Mouse (Mus musculus): ENCODE data around the gene Cst6.
"Not testable (repeated sequence)": the region's sequence is repeated elsewhere in the genome, so short reads cannot be mapped to it uniquely, and the experiment has no call there.

Gene Cst6

DNA sequence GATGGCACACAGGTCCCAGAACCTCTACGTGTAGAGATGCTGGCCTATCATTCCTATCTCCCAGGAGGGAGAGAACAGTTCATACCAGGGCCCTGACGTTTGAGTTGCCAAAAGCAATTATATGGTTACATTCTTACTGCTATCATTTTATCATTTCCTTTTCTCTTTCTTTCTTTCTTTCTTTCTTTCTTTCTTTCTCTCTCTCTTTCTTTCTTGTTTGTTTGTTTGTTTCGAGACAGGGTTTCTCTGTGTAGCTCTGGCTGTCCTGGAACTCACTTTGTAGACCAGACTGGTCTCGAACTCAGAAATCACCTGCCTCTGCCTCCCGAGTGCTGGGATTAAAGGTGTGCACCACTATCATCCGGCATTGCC lies at the start of gene Cst6:
TSS of gene Cst6 (minus strand) at position 73 of the 372 bp plus-strand sequence.
- DNase-seq (ENCODE audit: low read depth): not testable (repeated sequence)

DNA sequence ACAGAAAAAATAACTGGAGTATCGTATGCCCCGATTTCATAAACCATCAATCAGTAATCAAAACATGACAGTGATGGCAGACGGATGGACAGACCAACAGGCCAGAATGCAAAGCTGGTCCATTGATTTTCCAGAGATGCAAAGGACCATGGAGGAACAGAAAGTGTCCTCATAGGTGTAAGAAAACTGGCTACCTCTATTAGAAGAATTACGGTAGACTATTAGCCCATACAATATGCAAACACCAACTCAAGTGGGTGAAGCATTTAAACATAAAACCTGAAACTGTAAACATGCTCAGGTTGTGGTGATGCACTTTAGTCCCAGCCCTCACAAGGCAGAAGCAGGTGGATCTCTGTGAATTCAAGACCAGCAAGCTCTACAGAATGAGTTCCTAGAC lies 46.0 kb upstream of the Cst6 start:
- DNase-seq (ENCODE audit: low read depth): no peak

DNA sequence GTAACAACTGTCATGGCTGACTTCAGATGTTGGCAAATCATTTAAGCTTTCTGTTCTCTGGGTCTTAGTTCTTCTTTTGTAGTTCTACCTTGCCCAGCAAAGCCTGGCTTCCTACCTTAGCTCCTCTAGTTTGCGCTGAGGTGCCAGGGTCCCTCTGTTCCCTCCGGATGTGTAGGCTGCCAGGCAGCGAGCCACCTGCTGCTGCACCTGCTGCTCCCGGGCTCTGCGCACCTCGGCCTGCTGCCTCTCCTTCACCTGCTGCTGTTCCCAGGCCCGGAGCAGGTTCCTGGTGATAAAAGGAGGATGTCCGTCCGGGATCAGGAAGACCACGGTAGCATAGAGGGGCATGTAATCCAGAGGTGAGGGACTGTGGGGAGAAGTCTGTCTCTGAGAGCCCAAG lies 44.8 kb upstream of the Cst6 start:
- DNase-seq (ENCODE audit: low read depth): no peak

DNA sequence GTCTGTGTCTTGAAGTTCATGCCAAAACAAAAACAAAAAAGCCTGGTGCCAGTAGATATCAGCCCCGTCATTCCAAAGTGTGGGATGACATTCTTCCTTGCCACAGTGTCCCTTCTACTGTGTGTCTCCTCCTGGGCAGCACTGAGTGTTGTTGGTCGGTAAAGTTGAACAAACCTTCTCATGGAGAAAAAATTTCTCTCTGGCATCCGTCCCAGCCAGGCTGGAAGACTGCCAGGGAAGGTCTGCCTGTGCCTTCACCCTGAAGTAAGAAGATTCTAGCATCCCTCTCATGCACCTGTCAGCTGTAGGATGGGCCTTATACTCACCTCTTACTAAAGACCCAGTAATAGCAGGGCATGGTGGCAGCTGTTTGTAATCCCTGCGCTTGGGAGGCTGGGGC lies 43.5 kb upstream of the Cst6 start:
- DNase-seq (ENCODE audit: low read depth): no peak

DNA sequence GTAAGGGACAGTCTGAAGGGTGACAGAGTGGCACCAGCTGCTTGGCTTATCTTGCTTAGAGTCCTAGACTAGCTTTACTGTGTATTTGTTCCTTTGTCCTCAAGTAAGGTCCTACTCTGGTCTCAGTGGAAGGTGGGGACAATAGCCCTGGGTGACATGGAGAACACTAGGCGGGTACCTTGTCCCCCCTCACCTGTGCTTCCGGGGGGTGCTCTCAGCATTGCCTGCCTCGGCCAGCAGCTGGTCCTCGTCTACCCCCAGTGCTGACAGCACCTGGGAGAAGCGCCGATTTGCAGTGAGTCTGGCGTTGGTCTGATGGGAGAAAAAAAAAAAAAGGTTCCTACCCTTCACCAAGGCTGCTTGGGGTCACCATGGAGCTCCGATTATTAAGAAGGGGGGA lies 41.0 kb upstream of the Cst6 start:
- DNase-seq (ENCODE audit: low read depth): no peak

DNA sequence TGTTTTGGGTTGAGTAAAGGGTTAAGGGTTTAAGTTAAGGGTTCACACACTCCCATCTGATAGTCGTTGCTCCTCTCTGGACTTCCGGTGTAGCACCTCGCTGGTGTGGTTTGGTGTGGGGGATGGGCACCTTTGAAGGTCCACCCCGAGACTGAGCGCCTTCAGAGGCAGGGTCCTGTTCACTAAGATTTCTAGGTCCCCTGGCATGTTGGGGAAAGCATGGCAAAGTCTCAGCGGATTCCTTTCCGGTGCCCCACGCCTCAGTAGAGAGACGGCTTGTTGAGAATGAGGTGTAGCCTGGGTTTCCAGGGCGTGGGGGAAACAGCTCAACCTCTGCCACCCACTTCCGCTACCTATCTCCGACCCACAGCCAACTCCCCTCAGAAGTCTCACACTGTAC lies 40.3 kb upstream of the Cst6 start:
- DNase-seq (ENCODE audit: low read depth): no peak

DNA sequence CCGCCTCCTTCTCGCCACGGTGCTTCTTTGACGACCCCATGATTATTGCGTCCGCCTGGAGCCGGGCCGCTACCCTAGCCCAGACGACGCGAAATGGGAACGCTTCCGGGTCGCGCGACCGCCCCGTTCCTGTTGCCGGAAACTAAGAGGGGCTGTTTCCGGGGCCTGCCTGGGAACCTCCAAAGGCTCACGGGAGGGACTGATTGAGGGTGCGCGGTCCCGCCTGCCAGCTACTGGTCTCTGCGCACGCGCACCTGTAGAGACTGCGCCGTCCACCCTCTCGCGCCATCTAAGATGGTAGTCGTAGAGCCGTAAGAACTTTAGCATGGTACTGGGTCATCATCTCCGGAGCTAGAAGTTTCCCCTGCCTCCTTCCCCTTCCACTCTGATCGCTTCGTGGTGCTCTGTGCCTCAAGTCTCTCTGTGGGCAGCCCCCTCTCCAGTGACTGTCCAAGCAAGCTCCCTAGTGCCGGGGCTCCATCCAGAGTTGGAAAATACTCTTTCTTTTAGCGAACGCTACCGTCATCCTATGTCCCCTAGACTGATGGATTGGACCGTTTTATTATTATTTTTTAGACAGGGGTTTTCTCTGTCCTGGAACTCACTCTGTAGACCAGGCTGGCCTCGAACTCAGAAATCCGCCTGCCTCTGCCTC lies 39.3 kb upstream of the Cst6 start, which contains the start of gene Sart1:
TSS of gene Sart1 (minus strand) at position 116 of the 655 bp plus-strand sequence.
- DNase-seq (ENCODE audit: low read depth): peak; percentile 90

DNA sequence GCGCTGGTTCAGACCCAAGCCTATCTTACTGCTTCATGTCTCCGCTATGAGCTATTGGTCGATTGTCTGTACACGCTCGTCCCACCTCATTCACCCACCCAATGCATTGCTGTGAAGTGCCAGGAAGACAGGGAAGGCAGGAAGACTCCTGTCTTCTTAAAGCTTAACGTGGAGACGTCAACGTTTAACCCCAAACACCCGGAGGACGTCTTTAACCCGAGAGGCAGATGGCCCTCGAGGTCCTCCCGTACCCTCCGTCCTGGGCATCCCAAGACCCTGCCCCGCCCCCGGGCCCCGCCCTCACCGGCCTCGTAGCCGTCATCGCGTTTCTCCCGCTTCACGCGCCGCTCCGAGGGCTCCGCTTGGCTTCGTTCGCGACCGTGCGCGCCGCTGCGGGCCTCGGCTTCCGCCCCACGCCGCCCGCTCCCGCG lies 38.7 kb upstream of the Cst6 start:
- DNase-seq (ENCODE audit: low read depth): no peak

DNA sequence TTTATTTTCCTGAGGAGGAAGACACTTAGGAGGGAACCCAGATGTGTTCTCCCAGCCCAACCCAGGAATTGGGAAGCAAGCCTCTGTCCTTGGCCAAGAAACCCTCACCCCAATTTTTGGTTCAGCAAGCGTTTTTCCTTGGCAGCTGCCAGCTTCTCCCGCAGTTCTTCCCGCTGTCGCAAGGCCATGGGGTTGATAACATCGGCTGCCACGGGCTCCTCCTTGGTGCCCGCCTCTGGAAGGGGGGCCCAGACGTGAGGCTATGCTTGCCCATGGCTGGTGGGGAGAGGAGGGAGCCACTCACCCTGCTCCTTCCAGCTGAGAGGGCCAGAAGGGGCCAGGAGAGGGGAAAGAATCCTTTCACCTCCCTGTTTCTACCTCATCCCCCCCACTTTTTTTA lies 35.3 kb upstream of the Cst6 start:
- no peak for DNase-seq (ENCODE audit: low read depth)

DNA sequence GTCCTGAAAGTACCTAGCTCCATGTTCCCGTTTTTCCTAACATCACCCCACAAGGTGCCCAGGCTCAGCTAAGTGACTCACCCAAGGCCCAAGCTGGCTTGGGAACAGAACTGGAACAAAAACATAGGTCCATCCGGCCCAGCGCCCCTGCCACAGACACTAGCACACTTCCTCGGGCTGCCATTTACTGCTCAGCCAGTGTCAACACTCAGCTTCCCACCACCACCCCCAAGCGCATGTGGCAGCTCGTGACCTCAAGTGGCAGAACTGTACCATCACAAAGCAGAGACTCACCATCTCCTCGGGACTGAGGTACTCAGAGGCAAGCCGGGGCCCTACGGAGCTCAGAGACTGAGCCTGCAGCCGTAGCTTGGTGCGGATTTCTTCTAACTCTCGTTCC lies 34.0 kb upstream of the Cst6 start:
- DNase-seq (ENCODE audit: low read depth): no peak

DNA sequence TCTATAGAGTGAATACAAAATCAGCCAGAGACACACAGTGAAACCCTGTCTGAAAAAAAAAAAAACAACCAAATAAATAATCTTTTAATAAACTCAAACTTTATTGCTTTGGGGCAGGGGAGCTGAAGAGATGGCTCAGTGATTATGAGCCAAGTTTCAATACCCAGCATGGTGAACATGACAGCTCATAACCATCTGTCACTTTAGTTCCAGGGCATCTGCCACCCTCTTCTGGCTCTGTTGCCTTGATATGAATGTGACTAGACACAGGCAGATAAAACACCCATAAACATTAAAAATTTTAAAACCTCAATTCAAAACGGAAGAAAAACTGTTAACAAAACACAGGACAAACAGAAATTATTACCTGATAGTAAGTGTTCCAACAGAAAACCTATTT lies 28.1 kb upstream of the Cst6 start:
- no peak for DNase-seq (ENCODE audit: low read depth)

DNA sequence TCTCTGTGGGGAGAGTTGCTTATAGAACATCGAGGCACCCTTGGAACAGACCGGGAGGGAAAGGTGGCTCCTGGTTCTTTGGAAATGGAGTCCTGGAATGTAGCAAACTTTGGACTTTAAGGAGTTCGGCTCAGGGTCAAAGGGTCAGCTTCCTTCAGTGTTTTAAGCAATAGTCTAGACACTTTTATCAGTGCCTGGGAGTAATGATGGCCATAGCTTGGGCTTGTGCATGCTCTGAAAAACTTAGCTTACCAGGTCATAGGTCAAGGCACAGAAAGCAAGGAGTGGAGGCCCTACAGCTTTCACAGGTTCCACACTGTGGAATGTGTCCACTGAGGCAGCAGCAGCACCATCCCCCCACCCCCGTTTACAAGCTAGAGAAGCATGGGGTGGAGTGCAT lies 25.4 kb upstream of the Cst6 start:
- no peak for DNase-seq (ENCODE audit: low read depth)

DNA sequence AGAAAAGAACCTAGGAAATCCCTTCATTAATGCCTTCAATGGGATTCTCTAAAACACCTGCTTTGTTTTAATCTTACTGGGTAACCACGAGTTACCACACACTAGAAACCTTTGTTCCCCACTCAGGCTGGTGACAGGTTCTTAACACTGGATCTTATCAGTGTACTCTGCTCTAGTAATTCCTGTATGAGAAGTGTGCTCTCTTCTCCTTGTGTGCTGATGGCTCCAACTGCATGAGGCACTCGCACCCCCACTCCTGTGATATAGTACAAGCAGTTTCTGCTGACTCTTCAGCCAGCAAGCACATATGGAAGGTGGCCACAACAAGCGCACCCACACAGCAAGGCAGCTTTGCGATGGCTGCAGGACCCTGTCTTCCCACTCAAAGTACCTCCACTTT lies 24.8 kb upstream of the Cst6 start:
- no peak for DNase-seq (ENCODE audit: low read depth)

DNA sequence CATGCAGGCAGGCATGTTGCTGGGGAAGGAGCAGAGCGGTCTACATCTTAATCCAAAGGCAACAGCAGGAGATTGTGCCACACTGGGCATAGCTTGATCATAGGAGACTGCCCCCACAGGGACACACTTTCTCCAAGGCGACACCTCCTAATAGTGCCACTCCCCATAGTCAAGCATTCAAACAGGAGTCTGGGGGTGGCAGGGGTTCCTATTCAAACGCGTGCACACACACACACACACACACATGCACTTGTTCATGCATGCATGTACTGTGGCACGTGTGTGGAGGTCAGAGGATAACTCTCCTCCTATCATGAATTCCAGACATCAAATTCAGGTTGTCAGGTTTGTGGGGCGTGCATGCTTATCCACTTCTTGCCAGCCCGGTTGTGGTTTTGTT lies 23.4 kb upstream of the Cst6 start:
- no peak for DNase-seq (ENCODE audit: low read depth)

DNA sequence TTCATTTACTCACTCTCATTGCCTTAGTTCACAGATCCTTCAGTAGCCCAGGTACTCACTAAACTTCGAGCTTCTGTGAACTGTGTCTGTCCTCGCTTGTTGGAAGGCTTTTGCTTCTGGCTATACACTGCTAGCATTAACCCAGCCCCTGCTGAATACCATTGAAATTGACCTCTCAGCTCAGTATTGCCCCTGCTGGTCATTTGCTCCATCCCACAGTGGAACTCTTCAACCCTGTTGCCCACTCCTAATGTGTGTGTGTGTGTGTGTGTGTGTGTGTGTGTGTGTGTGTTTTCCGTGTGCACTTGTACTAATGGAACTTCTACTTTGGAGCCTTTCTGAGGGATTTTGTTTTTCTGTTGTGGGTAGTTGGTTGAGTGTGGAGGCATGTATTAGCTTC lies 21.6 kb upstream of the Cst6 start:
- no peak for DNase-seq (ENCODE audit: low read depth)

DNA sequence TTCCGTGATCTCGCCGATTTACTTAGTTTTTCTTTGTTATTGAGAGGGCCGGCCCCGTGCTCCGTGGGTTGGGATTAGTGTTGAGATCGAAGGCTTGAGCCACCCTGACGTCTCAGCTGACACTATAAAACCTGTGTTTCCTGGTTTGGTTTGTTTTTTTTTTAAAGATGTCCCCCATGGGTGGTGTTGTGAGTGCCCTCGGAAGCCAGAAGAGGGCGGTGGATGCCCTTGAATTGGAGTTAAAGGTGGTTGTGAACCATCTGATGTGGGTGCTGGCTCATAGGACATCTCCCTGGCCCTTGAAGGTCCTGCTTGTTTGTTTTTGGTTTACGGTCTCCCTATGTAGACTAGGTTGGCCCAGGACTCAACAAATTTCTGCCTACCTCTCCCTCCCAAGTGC lies 18.1 kb upstream of the Cst6 start:
- DNase-seq (ENCODE audit: low read depth): no peak

DNA sequence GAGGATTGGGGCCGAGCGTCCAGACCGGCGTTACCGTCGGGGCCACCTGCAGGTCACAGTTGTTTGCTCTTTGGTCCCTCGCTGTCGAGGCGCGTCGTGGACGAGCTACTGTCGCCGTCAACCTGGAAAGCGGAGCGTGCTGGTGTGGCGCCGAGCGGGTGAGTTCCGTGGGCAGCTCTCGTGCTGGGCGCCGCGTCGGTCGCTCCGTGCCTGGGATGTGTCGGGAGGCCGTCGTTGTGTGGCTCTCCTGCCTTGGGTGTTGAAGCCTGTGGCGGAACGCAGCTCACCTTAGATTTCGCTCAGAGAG lies 17.6 kb upstream of the Cst6 start, which contains the start of gene Banf1:
TSS of gene Banf1 (minus strand) at position 116 of the 307 bp plus-strand sequence.
- DNase-seq (ENCODE audit: low read depth): no peak

DNA sequence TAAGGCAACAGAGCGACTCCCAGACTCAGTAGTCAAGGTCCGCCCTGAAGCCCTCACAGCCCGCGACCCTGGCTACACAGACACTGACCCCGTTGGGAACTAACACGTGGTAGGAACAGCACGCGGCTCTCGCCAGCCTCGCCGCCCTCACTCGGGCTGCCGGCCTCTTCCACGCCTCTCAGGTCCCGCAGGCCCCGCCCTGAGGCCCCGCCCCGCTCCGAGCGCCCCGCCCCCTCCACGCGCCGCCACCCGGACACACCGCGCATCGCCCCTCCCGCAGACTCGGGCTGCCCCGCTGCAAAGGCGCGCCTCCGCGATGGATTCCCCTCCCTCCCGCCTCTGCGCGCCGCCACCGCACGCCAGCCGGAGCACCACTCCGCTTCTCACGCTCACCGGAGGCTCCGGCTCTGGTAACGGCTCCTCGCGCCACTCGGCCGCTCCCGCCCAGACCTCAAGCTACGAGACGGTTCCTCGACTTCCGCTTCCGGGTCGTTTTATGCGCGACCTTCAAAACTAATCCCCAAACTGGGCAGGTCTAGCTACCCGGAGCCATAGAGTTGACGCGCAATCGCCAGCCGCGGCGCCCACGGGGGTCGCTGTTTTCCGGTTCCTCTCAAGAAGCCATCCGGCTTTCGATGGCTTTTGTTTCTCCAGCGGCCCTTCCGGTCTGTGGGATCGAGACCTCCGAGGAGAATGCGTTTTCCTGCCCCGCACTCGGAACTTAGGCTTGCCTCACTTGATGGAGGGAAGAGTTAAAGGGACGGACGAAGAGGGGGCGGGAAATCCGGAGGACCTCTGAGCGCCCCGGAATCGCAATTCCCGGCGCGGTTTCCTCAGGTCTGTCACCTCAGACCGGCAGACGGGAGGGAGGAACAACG lies 17.0 kb upstream of the Cst6 start, which contains the start of gene Eif1ad:
TSS of gene Eif1ad (plus strand) at position 567 of the 878 bp plus-strand sequence.
- DNase-seq (ENCODE audit: low read depth): peak; percentile 84

DNA sequence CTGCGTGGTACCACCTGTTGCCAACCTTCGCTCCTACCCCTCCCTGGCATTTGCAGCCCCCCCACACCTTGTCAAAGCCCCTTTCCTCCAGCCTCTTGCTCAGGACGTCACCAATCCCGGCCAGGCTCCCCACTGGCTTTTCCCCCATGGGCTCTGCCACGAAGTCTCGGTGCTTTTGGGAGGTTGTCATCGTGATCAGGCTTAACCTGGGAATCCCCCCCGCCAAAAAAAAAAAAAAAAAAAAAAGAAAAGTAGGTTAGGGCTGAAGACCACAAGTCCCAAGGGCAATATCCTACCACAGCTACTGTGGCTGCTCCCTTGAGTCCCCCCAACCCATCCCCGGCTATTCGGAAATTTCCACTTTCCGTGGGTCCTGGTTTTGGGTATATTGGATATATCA lies 16.4 kb upstream of the Cst6 start:
- DNase-seq (ENCODE audit: low read depth): no peak

DNA sequence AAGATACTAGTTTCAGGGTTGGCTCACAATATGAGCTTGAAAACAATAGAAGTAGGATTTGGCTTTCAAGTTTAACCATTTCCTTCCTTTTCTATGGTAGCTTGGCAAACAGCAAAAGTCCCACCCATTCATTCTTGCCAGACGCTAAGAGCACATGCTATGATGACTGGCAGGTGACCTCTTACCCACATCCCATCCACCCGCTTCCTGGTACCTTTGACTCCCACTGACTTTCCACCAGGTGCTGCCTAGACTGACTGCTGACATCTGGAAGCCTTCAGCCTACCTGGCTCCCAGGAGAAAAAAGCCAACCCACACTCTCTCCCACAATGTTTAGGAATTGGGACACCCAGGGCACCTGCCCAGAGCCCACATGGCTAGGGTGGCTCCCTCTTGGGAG lies 14.8 kb upstream of the Cst6 start:
- DNase-seq (ENCODE audit: low read depth): no peak

DNA sequence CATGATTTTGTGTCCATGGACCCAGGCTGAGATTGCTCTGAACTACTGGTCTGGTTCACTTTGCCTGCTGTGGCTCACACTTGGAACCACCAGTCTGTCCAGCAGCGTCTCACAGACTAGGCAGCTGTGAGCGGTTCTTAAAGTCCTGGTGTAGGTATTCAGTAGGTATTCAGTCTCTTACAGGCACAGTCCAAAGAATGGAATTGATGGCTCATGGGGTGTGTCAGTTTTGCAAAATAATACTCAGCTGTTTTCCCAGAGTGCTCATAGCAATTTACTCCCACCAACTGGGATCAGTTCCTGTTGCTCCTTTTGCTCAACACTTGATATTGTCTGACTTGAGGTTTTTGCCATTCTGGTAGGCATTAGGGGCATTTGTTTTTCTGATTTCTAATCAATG lies 12.8 kb upstream of the Cst6 start:
- no peak for DNase-seq (ENCODE audit: low read depth)

DNA sequence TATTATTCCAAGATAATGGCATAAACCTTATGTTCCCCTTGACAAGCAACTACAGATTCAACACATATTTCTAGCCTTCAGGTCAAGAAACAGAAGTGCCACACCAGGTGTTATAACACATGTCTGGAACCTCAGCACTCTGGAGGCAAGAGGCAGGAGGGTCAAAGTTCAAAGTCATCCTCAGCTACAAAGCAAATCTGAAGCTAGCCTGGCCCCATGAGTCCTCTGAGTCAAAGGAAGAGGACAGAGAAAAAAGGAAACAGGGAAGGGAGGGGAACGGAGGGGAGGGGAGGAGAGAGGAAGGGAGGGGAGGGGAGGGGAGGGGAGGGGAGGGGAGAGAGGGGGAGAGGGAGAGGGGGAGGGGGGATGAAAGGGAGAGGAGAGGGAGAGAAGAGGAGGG lies 6.7 kb upstream of the Cst6 start:
- no peak for DNase-seq (ENCODE audit: low read depth)

DNA sequence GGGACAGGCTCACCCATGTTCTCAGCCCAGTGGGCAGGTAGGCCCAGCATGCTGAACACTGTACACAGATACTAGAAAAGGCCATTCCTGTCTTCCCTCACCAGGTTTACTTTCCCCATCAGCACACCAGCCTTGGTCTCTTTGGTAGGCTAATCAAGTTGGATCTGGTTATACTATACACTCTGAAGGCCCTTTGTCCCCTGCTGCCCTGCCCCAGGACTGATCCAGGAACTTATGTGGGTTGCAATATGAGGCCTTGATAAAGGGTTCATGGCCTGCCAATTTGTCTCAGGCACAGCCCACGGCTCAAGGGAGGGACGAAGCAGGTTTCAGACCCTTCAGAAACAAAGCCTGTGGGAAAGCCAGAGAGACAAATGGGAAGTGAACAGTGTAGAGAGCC lies 4.2 kb upstream of the Cst6 start:
- no peak for DNase-seq (ENCODE audit: low read depth)
